Mouse (Mus musculus): ENCODE data around the gene Prkcd.

Prkcd gene

DNA sequence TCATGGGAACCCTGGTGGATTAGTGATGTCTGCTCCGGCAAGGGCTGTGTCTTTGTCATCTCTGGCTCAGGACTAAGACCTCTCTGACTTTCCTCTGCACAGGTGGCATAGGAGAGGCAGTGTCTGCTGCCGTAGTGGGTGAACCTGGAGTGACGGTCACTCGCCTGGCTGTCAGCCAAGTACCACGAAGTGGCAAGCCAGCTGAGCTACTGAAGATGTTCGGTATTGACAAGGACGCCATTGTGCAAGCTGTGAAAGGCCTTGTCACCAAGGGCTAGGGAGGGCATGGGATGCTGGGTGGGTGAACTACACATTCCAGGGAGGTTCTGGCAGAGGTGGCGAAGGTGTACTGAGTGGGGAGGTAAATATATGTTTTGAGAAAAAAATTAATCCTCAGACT lies 52.8 kb downstream of the Prkcd start:
- no peak for DNase-seq (ENCODE audit: low spot score)

DNA sequence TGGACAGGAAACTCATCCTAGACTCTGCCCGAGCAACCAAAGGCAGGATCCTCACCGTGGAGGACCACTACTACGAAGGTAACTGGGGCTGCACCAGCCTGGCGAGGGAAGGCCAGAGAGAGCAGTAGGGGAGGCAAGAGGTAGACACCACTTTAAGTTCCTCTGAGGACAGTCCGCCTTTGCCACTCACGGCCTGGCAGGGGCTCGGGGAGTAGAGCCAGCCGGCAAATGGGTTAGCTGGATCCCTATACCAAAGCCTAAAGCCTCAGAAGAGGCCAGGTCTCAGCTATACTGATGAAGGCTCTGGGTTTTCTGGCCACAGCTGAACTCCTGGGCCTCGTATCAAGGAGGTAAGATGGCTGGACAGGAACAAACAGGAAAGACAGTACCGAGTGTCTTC lies 53.8 kb downstream of the Prkcd start:
- DNase-seq (ENCODE audit: low spot score) = no peak

DNA sequence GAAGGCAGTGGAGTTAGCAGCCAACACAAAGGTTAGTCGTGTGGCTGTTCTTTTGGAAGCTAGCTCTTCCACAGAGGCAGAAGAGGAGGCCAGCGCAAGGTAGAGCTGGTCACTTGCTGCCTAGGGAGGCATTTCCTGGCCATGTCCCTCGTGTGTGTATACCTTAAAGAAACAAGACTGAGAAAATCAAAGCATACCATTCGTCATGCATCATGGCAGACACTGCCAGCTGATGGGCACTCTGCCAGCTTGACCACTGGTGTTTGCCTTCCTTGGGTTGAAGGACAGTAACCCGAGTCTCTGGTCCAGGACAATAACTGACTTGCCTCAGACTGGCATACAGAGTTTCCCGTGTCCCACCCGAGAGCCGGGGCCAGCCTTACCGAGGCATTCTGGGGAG lies 55.7 kb downstream of the Prkcd start:
- no peak for DNase-seq (ENCODE audit: low spot score)

DNA sequence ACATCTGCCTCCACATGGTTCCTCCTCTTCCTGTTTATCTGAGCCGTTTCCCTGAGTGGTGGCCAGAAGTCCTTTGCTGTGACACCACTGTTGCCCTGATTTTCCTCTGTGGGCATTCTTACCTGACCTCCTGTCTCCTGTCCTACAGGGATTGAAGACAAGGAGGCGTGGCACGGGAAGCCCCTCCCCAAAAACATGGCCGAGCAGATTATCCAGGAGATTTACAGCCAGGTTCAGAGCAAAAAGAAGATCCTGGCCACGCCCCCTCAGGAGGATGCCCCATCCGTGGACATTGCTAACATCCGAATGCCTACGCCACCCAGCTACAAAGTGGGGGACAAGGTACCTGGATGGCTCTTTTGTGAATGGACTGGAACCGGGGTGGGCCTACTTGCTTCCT lies 58.0 kb downstream of the Prkcd start:
- no peak for DNase-seq (ENCODE audit: low spot score)

DNA sequence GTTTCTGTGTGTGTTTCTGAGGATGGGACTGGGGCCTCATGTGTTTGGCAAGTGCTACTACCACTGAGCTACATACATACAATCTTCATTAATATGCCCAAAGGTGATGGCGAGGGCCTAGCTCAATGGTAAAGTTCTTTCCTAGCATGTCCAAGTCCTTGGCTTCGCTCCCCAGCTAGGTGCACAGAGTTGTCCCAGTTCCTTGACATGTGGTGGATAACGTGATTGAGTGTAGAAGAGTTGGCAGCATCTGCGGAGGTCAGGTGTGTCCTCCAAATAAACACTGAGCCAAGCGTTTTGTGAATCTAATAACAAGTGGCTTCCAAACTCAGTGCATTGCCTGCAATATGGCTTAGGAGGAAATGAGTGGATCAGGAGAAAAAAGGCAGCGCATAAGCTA lies 59.7 kb downstream of the Prkcd start:
- DNase-seq (ENCODE audit: low spot score) = no peak

DNA sequence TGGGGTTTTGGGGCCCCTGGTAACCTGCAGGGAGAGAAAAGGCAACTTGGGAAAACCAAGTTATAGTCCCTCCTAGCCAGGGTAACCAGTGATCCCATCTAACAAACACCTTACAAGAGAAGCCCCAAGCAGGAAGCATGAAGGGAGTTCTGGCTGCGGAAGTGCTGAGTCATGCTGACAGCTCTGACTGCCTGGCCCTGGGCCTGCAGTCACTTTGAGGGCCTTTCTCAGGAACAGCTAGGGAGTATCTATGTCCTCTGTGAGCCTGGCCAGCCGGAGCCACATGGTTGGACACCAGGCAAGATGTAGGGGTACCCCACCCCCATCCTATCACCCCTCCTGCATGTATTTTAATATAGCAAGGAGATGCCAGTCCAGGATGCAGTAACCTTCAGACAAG lies 61.6 kb downstream of the Prkcd start:
- DNase-seq (ENCODE audit: low spot score) = peak; percentile 81

DNA sequence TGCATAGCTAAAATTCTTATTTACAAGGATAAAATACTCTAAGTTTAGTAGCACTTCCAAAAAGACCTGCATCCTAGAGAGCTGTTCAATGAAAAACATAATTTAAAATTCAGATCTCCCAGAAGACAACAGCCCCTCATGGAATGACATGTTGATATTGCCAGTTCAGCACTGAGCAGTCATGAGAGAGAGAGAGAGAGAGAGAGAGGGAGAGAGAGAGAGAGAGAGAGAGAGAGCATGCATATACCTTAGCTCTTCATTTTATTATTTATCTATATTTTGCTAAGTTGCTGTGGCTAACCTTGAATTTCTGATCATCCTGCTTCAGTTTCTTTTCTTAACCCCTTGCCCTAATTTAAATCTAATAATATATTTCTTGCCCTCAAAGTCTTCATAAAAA lies 63.7 kb downstream of the Prkcd start:
- no peak for DNase-seq (ENCODE audit: low spot score)

DNA sequence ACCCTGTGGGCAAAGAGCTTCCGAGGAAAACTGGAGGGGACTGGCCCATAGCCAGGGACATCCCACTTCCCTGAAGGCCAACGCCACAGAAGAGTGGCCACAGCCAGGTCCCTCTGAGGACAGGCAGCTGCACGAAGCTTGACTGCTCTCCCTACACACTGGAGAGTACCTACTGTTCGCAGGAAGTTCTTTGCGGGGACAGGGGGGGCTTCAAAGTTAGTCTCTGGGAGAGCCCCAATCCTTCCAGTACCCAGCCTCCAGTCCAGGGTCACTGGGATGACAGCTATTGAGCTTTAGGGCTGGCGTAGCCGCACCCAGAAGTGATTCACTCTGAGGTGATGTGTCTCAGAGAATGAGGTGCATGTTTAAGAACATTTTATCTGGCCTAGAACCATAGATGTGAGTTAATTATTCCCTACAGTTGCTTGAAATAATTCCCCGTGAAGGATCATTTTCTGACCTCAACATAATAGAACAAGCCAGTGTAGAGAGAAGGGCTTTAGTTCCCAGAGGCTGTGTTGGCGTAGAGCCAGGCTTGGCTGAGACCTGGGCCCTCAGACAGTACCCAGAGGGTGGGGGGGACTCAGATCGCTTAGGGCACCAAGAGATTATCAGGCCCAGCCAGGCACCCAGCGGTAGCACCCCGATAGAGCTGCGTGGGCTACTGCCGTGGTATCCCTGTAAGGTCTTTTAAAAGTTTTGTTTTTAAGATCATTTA lies 64.4 kb downstream of the Prkcd start:
- DNase-seq (ENCODE audit: low spot score) = peak; percentile 90

DNA sequence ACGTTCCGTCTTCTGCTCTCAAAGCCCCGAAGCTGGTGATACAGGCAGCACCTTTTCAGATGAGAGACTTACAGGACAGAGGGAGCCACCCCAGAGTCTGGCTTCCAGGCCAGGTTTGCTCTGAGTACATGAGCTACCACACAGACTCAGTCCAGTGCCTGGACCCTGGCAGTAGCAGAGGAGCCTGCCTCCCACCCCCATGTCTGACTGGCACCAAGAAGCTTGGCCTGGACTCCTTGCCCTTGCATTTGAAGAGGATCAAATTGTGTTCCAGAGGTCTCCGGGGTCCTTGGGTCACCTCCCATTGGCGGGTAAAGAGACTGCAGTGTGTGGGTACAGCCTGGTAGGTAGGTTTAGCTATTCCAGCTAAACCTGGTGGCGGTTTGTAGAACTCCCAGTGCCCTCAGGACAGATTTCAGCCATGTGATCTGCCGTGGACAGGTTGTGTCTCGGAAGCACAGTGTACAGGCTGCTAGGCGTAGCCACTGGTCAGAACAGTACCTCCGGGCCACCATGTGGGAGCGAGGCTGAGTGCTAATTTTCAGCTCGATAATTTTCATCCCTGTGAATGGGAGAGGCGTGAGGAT lies 65.1 kb downstream of the Prkcd start:
- no peak for DNase-seq (ENCODE audit: low spot score)

DNA sequence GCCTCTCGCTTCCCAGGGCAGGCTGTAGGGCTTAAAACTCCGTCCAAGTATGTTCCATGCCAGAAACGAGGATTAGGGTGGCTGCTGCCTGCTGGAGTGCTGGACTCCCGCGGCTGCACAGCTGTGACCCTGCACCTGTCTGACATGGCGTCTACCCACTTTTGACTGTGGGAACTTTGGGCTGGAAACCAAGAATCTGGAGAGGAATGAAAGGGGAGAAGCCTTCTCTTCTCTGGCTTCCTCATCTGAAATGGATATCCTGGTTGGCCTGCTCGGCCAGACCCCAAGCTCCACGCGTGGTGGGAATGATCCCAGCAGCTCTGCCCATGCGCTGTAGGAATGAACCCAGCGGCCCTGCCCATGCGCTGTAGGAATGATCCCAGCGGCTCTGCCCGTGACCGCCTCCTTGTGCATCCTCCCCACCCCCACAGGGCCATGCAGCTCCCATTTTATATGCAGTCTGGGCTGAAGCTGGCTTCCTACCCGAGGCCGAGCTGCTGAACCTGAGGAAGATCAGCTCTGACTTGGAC lies 66.6 kb downstream of the Prkcd start:
- DNase-seq (ENCODE audit: low spot score) = no peak

DNA sequence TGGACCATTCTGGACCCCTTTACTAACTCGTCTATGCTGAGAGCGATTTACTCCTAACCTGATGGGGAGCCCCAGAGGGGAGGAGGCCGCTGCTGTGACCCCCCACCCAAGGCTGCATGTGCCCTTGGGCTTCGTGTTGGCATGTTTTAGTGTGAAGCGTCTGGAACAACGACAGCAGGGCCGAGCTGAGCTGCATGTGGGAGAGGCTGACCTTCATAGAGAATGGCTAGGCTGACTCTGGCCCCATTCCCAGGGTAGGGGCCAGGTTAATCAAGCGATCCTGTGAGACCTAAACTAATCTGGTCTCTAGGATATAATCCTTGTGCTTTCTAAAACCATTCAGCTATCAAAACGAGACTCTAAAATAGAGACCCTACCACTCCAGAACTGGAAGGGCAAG lies 68.3 kb downstream of the Prkcd start:
- no peak for DNase-seq (ENCODE audit: low spot score)

DNA sequence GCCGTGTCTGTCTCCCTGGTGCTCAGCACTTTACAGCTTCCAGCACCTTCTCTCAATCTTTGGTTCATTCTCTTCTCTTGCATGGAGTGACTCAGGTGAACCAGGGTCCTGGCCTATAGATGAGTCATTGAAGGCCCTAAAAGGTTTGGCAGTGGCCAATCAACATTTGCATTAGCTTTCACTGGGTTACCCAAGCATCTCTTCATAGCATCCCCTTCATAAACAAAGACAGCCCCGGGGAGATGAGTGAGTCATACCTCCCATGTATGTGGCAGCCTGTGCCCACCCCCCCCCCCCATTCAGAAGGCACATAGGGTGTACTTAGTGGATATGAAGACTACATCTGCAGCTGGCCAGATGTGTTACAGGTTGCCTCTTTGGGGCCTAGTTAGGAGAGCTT lies 69.4 kb downstream of the Prkcd start:
- DNase-seq (ENCODE audit: low spot score) = no peak

DNA sequence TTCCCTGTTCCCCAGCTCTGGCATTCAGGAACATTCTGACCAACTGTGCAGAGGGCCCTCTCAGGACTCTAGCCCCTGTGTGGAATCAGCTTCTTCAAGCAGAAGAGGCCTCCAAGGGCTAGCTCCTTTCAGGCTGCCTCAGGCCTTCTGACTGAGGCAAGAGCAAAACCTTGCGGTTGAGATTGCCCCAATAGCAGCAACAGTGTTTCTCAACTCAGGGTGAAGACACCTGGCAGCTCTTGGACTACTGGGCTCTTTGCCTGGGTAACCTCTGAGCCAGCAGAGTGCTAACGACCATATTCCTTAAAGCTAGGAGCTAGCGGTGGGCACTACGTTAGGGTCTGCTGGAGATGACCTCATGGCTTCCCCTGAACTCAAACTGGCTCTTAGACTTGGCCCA lies 72.8 kb downstream of the Prkcd start:
- no peak for DNase-seq (ENCODE audit: low spot score)

DNA sequence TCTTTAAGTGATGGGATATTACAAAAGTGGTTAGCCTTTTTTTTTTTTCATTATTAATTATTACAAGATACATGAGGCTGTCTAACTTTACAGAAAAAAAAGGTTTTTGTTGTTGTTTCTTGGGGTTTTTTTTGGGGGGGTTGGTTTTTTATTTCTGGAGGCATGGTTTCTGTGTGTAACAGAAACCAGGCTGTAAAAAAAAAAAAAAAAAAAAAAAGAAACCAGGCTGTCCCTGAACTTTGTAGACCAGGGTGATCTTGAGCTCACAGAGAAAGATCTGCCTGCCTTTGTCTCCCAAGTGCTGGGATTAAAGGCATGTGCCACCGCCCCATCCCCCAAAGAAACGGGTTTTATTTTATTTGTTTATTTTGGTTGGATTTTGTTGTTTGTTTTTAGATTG lies 74.0 kb downstream of the Prkcd start:
- DNase-seq (ENCODE audit: low spot score) = no peak

DNA sequence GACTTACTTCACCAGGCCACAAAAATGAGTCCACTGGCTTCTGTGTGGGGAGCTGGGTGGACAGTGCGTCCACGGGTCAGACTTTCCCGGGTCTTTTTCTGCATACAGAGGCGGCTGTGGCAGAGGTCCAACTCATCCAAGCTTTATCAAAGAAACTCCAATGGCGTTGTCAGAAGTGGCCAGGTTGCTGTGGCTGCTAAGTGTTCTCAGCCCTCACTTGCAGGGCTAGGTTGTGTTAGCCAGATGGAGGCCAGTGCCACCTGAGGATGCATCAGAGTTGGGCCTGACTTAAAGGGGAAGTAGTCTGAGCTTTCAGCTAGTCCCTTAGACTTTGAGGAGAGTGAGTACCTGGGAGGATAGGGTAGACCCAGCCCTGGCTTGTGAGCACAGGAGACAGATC lies 74.5 kb downstream of the Prkcd start:
- no peak for DNase-seq (ENCODE audit: low spot score)

DNA sequence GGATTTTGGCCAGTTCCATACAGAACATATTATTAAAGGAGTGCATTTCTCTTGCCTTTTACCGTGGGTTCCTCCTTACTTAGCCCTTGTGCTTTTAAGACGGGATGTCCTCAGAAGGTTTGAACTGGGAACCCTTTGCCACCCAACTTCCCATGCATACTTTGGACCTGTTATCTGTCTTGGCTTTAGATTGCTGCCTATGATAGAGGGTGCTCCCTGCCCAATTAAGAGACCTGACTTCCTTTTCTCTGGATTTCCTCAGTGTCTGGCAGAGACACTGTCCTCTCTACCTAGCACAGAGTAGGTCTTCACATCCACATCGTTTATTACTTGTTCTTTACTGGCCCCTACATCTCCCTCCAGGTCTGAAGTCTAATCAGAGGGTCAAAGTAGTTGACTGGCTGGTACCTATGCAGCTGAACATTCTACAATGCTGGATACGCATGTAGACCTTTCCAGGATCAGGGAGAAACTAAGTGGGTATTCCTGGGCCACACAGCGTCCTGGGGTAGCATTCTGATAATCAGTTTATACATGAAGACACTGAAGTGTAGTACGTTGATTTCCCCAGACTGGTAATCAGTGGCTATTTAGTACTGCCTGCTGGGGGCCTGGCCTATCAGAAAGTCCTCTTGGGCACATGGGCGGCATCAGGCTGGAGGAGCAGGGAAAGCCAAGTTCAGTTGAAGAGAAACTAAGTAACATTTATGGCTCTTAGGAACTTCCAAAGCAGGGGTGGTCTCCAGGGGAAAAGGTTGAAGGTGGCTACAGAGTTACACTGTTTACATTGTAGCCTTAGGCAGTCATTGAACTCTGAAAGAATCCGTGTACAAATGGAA lies 75.6 kb downstream of the Prkcd start:
- DNase-seq (ENCODE audit: low spot score) = peak; percentile 47

DNA sequence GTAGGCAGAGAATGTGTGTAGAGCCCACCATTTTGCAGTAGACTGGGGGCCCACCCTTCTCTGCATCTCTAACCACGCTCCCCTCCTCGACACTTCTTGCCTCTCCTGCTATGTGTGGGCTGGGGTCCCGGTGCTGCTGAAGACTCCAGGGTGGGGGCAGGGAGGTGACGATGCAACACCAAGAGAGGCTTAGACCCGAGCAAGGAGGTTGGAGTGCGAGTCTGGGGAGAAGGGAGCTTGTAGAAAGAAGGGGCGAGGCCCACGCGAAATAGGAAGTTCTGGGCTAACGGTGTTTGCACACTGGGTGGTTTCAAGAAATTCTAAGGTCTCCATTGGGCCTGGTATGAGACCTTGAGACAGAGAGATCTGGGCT lies 76.2 kb downstream of the Prkcd start:
- DNase-seq (ENCODE audit: low spot score) = no peak

DNA sequence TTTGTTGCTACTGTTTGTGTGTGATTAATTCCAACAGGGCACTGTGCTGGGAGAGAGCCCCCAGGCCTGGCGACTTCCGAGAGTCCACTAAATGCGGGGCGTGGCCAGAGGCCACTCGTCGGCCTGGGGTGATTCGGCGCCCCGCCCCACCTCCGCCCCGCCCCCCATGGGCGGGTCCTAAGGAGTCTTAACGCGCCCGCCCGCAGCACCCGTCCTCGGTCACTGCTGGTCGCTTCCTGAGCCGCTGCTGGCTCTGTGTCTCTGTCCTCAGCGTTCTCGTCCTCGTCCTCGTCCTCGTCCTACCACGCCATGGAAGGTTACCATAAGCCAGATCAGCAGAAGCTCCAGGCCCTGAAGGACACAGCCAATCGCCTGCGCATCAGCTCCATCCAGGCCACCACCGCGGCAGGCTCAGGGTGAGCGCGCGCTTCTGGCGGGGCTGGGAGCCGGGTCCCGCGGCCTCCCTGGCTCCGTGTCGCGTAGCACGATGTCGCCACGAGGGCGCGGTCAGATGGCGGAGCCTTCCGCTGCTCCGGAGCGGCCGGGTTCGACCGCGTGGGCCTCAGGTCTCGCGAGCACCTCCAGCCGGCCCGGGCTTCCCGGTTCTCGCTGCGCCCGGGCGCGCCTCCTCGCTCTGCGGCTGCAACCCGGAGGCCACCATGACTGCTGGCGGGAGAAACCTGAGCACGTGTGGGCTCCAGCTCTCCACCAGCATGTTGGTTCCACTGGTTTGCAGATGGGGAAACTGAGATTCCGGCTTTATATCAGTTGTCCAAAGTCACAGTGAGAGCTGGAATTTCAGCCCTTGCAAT lies 76.8 kb downstream of the Prkcd start:
- peak; percentile 94 for DNase-seq (ENCODE audit: low spot score)

DNA sequence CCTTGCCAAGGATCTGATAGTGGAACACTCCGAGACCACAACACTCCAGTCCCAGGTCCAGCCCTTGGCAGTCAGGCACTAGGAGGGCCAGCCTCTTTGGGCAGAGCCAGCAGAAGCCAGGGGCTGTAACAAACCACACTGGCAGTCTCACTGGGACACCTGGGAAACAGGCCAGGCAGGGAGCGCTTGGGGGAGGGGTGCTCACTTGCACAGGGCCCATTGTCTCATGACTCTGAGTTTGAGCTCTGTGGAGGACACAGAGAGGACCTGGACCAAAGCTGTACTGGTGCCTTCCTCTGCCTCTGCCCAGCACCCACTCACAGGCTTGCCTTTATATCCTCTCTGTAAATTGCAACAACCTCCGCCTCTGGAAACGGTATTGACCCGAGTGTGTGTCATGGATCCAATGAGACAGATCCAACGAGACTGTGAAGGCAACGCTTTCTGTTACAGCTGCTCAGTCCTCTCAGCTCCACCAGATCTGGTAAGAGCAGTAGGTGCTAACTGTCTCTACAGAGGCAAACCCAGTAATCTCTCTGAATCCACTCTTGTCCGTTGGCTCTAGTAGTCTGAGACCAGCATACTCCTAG lies 77.8 kb downstream of the Prkcd start, which contains the start of gene Tkt:
TSS of gene Tkt (plus strand) at position 229 of the 590 bp plus-strand sequence.
- no peak for DNase-seq (ENCODE audit: low spot score)

All from c-Kit-positive CD71-positive TER-119-positive erythroid progenitor cells, embryonic 14.5 days (primary cell).